Mouse (Mus musculus): ENCODE measurements around the gene Spata1. TPM values are rescaled to one million over a fixed set of nuclear protein-coding genes. Genes with fewer than 3 reads are reported as not detected.

The Spata1 gene
- polyA plus RNA-seq, 1 experiment from 2014 or later: 4.6 TPM

- 94% methylated on average over 7 of the region's 7 CpGs for WGBS
- Histone ChIP-seq H3K4me3 (ENCODE audit: low read depth, low read length) (no peak overlapping the region), H3K9me3 (ENCODE audit: control insufficient read depth, low read length) (no peaks in the 10 kb centered on the region), H3K4me2 (no peak overlapping the region), H3K36me3 (ENCODE audit: control insufficient read depth, insufficient read depth, low read length) (peaks cover 31% of the 10 kb centered on the region), H3K27ac (ENCODE audit: low read depth, low read length) (no peak overlapping the region), H3K27me3 (replicated peaks; ENCODE audit: control insufficient read depth, insufficient read depth, low read length) (no peaks in the 10 kb centered on the region), H3K4me1 (replicated peaks; ENCODE audit: control insufficient read depth, insufficient read depth, low read length) (peaks cover 8% of the 10 kb centered on the region), H3K9ac (ENCODE audit: low read depth, low read length) (no peak overlapping the region)
- DNase-seq (ENCODE audit: low spot score) (no peak), ATAC-seq (replicated peaks; ENCODE audit: low FRiP score) (no peak)
These were observed 7.2 kb upstream of the Spata1 start for GRCm38 (mm10) chr3:146506711-146507110.

DNA sequence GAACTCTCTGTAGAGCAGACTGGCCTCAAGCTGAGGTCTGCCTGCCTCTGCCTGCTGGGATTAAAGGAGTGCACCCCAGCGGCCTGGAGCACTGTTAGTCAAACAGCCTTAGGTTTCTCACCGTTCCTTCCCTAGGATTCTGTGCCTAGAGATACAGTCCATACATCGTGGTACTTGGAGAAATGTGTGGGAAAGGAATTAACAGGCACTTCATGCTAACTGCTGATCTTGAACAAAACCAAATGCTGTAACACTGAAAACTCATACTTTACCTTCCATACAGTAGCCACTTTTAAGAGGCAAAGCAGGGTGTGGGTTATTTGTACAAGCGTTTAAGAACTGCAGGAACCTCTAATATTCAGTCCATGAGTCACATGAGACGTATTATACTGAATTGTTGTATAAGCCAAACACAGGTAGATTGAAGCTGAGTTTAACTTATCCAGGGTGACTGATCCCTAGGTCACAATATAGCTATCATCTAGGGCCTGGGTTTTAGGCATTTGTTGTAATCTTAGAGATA, 2.1 kb upstream of the Spata1 start:
- Histone ChIP-seq H3K27me3 (replicated peaks; ENCODE audit: control insufficient read depth, insufficient read depth, low read length) (no peaks in the 10 kb centered on the region), H3K36me3 (ENCODE audit: control insufficient read depth, insufficient read depth, low read length) (peaks cover 14% of the 10 kb centered on the region; the same call in 1 of the 2 replicates), H3K9me3 (ENCODE audit: control insufficient read depth, low read length) (no peaks in the 10 kb centered on the region), H3K4me1 (replicated peaks; ENCODE audit: control insufficient read depth, insufficient read depth, low read length) (peaks cover 17% of the 10 kb centered on the region), H3K4me3 (ENCODE audit: low read depth, low read length) (peak overlapping the region; percentile 94), H3K4me2 (peak overlapping the region; percentile 89), H3K27ac (ENCODE audit: low read depth, low read length) (no peak overlapping the region; the same call in 1 of the 2 replicates), H3K9ac (ENCODE audit: low read depth, low read length) (peak overlapping the region; percentile 96)
- no peak for ATAC-seq (replicated peaks; ENCODE audit: low FRiP score)
- DNase-seq (ENCODE audit: low spot score): no peak
- WGBS: 58% methylated on average over 5 of the region's 5 CpGs

DNA sequence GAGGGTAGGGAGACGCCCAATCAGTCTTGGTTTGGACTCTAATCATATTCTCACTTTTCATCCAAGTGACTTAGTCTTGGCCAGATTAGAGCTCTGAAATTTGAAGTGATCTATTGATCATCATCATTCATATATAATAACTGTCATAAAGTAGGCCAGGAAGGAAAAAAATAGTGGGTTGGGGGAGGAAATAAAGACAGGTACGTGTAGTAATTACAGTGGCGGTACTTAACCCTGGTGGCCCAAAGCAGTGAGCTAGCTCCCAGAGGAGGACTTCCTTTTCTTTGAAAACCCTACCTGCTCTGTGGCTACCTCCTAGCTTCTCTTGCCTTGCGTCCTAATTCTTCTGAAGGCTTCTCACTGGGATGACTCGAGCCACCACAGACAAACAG, 1.3 kb upstream of the Spata1 start:
- 7% methylated on average over 5 of the region's 5 CpGs for WGBS
- Histone ChIP-seq H3K4me2 (peak overlapping the region; percentile 89), H3K27me3 (replicated peaks; ENCODE audit: control insufficient read depth, insufficient read depth, low read length) (no peaks in the 10 kb centered on the region), H3K9me3 (ENCODE audit: control insufficient read depth, low read length) (no peaks in the 10 kb centered on the region), H3K36me3 (ENCODE audit: control insufficient read depth, insufficient read depth, low read length) (peaks cover 11% of the 10 kb centered on the region; the same call in 1 of the 2 replicates), H3K4me3 (ENCODE audit: low read depth, low read length) (peak overlapping the region; percentile 94), H3K9ac (ENCODE audit: low read depth, low read length) (peak overlapping the region; percentile 96), H3K4me1 (replicated peaks; ENCODE audit: control insufficient read depth, insufficient read depth, low read length) (peaks cover 17% of the 10 kb centered on the region), H3K27ac (ENCODE audit: low read depth, low read length) (peak overlapping the region; percentile 94)
- ATAC-seq (replicated peaks; ENCODE audit: low FRiP score) (no peak), DNase-seq (ENCODE audit: low spot score) (no peak)

DNA sequence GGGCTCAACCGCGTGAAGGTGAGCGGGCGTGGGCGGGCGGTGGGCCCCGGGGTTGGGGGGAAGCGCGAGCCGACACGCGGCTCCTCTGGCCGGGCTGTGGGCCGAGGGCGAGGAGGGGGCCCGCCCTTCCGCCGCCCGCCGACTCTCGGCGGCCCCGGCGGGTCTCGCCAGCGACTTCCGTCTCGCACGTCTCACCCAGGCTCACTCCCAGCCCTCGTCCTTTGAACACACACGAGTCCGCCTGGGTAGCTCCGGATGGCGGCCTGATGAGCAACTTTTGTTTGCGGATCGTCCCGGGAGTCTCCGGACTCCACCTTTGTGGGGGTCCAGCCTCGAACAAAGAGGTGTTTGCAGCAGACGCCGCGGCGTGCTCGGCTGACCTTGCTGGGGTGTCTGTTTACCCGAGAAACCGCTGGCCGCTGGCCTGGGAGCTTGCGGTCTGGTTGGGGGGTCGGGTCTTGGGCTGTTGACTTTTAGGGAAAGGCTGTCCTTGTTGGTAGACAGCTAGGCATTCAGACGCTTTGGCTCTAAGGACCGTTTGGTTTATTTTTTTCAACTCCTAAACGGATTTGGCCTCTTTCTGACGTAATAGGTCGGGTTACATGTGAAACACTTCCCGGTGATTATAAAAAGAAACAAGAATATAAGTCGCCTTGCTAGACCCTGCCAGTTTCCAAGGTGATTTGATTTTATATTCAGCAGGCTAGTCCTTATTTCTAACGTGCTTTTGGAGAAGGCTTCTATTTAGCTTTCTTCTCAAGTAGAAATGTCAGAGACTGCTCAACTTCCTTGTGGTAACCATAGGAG, 653 bp upstream of the Spata1 start:
- under 1% methylated on average over 57 of the region's 57 CpGs for WGBS
- no peaks in the 10 kb centered on the region for H3K9me3 ChIP-seq (ENCODE audit: control insufficient read depth, low read length)
- peak overlapping the region; percentile 89 for H3K4me2 ChIP-seq
- no peaks in the 10 kb centered on the region for H3K27me3 ChIP-seq (replicated peaks; ENCODE audit: control insufficient read depth, insufficient read depth, low read length)
- peak; percentile 80 for DNase-seq (ENCODE audit: low spot score)
- H3K36me3 ChIP-seq (ENCODE audit: control insufficient read depth, insufficient read depth, low read length): peaks cover 11% of the 10 kb centered on the region; the same call in 1 of the 2 replicates
- H3K27ac ChIP-seq (ENCODE audit: low read depth, low read length): peak overlapping the region; percentile 94
- H3K9ac ChIP-seq (ENCODE audit: low read depth, low read length): peak overlapping the region; percentile 96
- H3K4me3 ChIP-seq (ENCODE audit: low read depth, low read length): peak overlapping the region; percentile 94
- peak; percentile 70 for ATAC-seq (replicated peaks; ENCODE audit: low FRiP score)
- peaks cover 17% of the 10 kb centered on the region for H3K4me1 ChIP-seq (replicated peaks; ENCODE audit: control insufficient read depth, insufficient read depth, low read length)

GRCm38 (mm10) chr3:146498989-146499388, 564 bp downstream of the Spata1 start:
- H3K9ac ChIP-seq (ENCODE audit: low read depth, low read length): peak overlapping the region; percentile 96
- H3K36me3 ChIP-seq (ENCODE audit: control insufficient read depth, insufficient read depth, low read length): peaks cover 11% of the 10 kb centered on the region; the same call in 1 of the 2 replicates
- peak; percentile 4; the same call in 1 of the 2 replicates for ATAC-seq (replicated peaks; ENCODE audit: low FRiP score)
- no peak for DNase-seq (ENCODE audit: low spot score)
- H3K27ac ChIP-seq (ENCODE audit: low read depth, low read length): peak overlapping the region; percentile 91
- peak overlapping the region; percentile 77 for H3K4me2 ChIP-seq
- 3% methylated on average over 13 of the region's 13 CpGs for whole genome bisulfite sequencing
- peak overlapping the region; percentile 94 for H3K4me3 ChIP-seq (ENCODE audit: low read depth, low read length)
- peaks cover 17% of the 10 kb centered on the region for H3K4me1 ChIP-seq (replicated peaks; ENCODE audit: control insufficient read depth, insufficient read depth, low read length)
- H3K9me3 ChIP-seq (ENCODE audit: control insufficient read depth, low read length): no peaks in the 10 kb centered on the region
- no peaks in the 10 kb centered on the region for H3K27me3 ChIP-seq (replicated peaks; ENCODE audit: control insufficient read depth, insufficient read depth, low read length)

DNA sequence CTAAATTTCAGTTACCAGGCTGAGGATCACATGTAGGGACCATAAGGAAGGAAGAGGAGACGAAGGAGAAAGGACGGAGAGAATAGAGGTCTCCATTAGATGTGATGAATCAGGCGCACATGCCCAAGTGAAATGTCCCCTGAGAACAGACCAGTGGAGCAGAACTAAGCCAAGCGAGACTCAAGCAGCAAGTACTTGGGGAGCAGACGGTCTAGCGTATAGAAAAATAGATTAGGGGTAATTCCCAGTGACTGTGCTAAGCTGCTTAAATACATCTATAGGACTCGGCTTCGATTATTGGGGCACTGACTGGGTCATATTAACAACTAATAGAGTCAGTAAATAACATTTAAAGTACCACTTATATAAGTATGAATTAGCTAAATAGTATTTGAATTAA, 4.6 kb downstream of the Spata1 start:
- DNase-seq (ENCODE audit: low spot score) (no peak), ATAC-seq (replicated peaks; ENCODE audit: low FRiP score) (no peak)
- no peaks in the 10 kb centered on the region for H3K9me3 ChIP-seq (ENCODE audit: control insufficient read depth, low read length)
- no peaks in the 10 kb centered on the region for H3K4me1 ChIP-seq (replicated peaks; ENCODE audit: control insufficient read depth, insufficient read depth, low read length)
- H3K27me3 ChIP-seq (replicated peaks; ENCODE audit: control insufficient read depth, insufficient read depth, low read length): no peaks in the 10 kb centered on the region
- no peak overlapping the region for H3K27ac ChIP-seq (ENCODE audit: low read depth, low read length)
- H3K36me3 ChIP-seq (ENCODE audit: control insufficient read depth, insufficient read depth, low read length): no peaks in the 10 kb centered on the region
- no peak overlapping the region for H3K9ac ChIP-seq (ENCODE audit: low read depth, low read length)
- WGBS: 85% methylated on average over 8 of the region's 8 CpGs
- no peak overlapping the region for H3K4me3 ChIP-seq (ENCODE audit: low read depth, low read length)
- no peak overlapping the region for H3K4me2 ChIP-seq

GRCm38 (mm10) chr3:146486464-146486863, 13.1 kb downstream of the Spata1 start:
- no peak for DNase-seq (ENCODE audit: low spot score)
- Histone ChIP-seq H3K4me2 (no peak overlapping the region), H3K27me3 (replicated peaks; ENCODE audit: control insufficient read depth, insufficient read depth, low read length) (no peaks in the 10 kb centered on the region), H3K27ac (ENCODE audit: low read depth, low read length) (no peak overlapping the region), H3K36me3 (ENCODE audit: control insufficient read depth, insufficient read depth, low read length) (no peaks in the 10 kb centered on the region), H3K4me1 (replicated peaks; ENCODE audit: control insufficient read depth, insufficient read depth, low read length) (no peaks in the 10 kb centered on the region), H3K9ac (ENCODE audit: low read depth, low read length) (no peak overlapping the region), H3K9me3 (ENCODE audit: control insufficient read depth, low read length) (no peaks in the 10 kb centered on the region), H3K4me3 (ENCODE audit: low read depth, low read length) (no peak overlapping the region)
- 77% methylated on average over 4 of the region's 4 CpGs for WGBS
- no peak for ATAC-seq (replicated peaks; ENCODE audit: low FRiP score)

- no peaks in the 10 kb centered on the region for H3K4me1 ChIP-seq (replicated peaks; ENCODE audit: control insufficient read depth, insufficient read depth, low read length)
- no peaks in the 10 kb centered on the region for H3K36me3 ChIP-seq (ENCODE audit: control insufficient read depth, insufficient read depth, low read length)
- no peaks in the 10 kb centered on the region for H3K27me3 ChIP-seq (replicated peaks; ENCODE audit: control insufficient read depth, insufficient read depth, low read length)
- WGBS: 67% methylated on average over 2 of the region's 2 CpGs
- no peaks in the 10 kb centered on the region for H3K9me3 ChIP-seq (ENCODE audit: control insufficient read depth, low read length)
- no peak overlapping the region for H3K4me3 ChIP-seq (ENCODE audit: low read depth, low read length)
- no peak overlapping the region for H3K27ac ChIP-seq (ENCODE audit: low read depth, low read length)
- no peak for DNase-seq (ENCODE audit: low spot score)
- H3K9ac ChIP-seq (ENCODE audit: low read depth, low read length): no peak overlapping the region
- no peak for ATAC-seq (replicated peaks; ENCODE audit: low FRiP score)
- no peak overlapping the region for H3K4me2 ChIP-seq
These were observed 17.5 kb downstream of the Spata1 start for GRCm38 (mm10) chr3:146482044-146482443.

- no peak for DNase-seq (ENCODE audit: low spot score)
- Histone ChIP-seq H3K4me3 (ENCODE audit: low read depth, low read length) (no peak overlapping the region), H3K4me1 (replicated peaks; ENCODE audit: control insufficient read depth, insufficient read depth, low read length) (no peaks in the 10 kb centered on the region), H3K4me2 (no peak overlapping the region), H3K27me3 (replicated peaks; ENCODE audit: control insufficient read depth, insufficient read depth, low read length) (no peaks in the 10 kb centered on the region), H3K9me3 (ENCODE audit: control insufficient read depth, low read length) (no peaks in the 10 kb centered on the region), H3K36me3 (ENCODE audit: control insufficient read depth, insufficient read depth, low read length) (no peaks in the 10 kb centered on the region), H3K9ac (ENCODE audit: low read depth, low read length) (no peak overlapping the region), H3K27ac (ENCODE audit: low read depth, low read length) (no peak overlapping the region)
- ATAC-seq (replicated peaks; ENCODE audit: low FRiP score): no peak
- 83% methylated on average over 3 of the region's 3 CpGs for WGBS
These were observed 25.1 kb downstream of the Spata1 start for GRCm38 (mm10) chr3:146474428-146474827.
